Mouse (Mus musculus): Measurements from ENCODE around the gene Zfp101.

Gene Zfp101

DNA sequence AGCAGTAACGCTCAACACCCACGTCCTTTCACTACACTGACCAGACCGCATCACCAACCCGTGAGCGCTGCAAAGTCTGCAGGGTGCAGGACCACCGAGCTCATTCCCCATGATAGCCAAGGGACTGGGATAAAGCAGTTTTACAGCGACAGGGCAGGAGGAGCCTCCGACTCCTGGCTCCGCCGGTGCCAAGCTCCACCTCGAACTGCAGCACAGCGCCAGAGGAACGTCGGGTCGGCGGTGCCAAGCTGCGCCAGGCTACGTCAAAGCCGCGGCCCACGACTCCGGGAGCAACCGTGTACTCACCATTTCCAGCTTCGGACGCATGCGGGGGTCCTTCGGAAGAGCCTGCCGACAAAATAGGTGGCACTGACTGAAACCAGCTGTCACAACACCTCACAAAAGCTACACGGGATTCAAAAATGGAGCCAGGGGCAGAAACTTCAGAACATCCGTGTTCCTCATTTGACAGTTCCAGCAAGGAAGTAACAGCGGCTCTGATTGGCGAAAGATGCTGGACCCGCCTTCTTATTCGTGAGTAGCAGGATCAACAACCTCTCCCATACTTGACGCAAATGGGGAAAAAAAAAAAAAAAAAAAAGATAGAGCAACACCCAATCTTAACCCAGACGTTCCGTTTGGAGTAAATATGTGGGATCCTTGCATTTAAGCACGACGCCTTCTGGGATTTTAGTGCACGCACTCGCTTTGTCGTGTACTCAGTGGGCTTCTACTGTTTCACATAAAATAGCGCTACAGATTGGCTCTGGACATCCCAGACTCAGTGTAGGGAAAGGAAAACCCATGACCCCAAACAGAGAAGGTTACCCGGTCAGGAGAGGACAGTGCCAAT lies at the start of gene Zfp101:
Gene Zfp101, minus strand, starts transcription at position 460 of the 853 bp plus-strand sequence.
- DNase-seq (ENCODE audit: low read depth): peak; percentile 96

DNA sequence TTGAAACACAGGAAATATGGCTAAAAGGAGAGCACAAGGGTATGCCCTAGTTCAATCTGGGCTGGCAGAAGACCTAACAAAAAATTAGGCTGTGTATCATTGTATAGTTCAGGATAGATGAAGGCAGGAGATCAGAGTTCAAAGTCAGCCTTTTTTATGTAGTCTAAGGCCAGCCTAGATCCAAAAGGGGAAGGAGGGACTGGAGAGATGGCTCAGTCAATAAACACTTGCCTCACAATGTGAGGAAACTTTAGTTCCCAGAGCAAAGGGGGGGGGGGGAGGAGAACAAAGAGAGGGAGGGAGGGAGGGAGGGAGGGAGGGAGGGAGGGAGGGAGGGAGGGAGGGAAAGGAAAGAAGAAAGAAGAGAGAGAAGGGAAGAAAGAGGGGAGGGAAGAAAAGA lies 46.7 kb upstream of the Zfp101 start:
- no peak for DNase-seq (ENCODE audit: low read depth)

DNA sequence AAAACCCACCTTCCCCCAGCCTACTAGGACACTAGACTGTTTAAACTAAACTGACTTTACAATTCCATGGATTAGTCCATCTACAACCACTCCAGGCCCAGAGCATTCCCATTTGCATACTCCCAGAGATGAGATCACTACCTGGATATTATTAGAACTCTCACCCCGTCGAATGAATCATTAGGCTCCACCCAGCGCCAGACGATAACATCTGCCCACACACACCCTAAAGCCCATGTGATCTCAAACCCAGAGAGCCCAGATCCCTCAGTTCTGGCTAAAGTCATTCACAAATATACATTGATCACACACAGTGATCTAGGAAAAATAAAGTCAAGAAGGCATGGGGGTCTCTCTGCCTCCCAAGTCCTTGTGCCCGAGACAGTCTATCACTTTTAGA lies 45.5 kb upstream of the Zfp101 start:
- peak; percentile 69 for DNase-seq (ENCODE audit: low read depth)

DNA sequence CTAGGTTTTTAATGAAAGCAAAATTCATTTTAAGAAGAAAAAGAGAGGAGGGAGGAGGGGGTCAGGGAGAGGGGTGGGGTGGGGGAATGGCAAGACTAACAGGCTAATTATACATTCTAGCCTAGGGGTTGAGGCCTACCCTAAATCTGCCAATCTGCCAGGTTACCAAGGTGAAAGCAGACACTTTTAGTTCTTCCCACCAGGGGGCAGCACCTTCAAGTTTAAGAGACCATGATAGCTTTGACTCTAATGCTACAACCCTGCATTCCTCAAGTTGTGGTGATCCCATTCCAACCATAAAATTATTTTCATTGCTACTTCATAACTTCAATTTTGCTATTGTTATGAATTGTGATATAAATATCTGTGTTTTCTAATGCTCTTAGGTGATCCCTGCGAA lies 44.7 kb upstream of the Zfp101 start:
- peak; percentile 89 for DNase-seq (ENCODE audit: low read depth)

DNA sequence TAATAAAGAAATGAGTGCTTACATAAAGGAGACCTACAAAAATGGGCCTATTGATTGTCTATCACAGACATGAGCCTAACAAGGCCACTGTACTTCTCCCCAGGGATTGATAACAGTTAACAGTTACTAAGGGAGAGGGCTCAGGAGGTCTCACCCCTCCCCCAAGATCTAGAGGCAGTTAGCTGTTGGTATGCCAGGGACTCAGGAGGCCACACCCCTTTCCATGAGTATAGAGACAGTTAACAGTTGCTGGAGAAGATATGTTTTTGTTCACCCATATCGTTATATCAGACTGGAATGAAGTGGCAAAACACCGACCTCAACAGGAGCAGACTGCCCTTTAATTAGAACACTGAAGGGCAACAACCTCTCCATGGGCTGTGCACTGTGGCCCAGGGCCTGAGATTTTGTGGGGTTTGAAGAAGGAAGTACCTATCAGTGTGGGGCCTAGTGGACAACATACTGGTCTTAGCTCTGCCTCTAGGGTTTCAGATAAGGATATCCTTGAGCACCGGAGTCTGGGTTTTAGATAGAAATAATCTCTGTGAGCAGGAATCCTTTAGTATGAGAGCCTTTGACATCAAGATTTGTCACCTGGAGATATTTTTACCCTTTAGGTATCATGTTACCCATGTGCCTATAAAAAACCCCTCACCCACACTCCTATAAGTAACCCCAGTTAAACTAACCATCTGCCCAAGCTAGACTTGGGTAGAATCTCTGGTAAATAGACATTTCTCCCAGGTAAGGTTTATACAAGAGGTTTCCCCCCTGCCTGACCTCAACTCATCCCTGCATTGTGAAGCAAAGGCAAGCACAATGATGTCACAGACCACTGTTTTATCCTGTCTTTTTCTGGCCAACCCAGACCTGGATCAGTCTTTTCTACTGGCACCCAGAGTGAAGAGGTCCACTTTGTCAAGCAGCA lies 37.8 kb upstream of the Zfp101 start, which contains the start of gene Actl9:
Gene Actl9, plus strand, starts transcription at position 878 of the 928 bp plus-strand sequence.
- DNase-seq (ENCODE audit: low read depth): no peak

DNA sequence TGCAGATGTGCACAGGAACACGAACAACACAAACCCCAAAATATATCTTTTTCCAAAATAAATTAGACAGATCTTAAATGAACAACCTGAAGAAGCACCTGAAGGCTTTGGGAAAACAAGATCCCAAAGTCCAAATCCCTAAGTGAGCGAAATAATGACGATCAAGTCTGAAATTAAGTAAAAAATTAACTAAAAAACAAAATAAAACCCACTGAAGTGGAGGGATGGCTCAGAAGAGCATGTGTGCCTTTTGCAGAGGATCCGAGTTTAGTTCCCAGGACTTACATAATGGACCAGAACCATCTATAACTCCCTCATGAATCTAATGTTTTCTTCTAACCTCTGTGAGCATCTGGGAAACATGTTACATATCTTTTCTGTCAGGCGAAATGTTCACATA lies 2.2 kb downstream of the Zfp101 start:
- no peak for DNase-seq (ENCODE audit: low read depth)

DNA sequence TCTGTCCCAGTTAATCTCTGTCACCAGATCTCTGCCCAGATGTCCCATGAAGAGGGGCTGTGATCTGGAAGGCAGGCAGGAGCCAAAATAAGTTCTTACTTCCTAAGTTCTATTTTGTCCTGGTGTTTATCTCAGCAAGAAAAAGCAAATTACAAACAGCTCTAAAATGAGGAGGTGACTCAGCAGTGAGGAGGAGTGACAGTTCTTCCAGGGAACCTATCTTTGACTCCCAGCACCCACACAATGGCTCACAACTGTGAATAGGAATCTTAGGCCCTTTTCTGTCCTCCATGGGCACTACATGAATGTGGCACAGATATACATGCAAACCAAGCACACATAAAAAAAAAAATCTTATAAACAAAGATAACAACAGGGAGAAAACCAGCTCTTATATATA lies 8.7 kb downstream of the Zfp101 start:
- no peak for DNase-seq (ENCODE audit: low read depth)

DNA sequence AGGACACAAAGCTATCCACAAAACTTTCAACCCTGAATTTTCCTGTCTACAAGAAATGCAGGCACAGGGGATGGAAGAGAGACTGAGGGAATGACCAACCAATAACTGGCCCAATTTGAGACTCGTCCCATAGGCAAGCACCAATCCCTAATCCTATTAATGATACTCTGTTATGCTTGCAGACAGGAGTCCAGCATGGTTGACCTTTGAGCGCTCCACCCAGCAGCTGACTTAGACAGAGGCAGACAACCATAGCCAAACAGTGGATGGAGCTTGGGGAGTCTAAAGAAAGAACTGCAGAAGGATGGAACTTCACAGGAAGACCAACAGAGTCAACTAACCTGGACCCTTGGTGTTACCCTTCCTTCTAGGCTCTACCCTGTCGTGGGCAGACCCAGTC lies 21.6 kb downstream of the Zfp101 start:
- no peak for DNase-seq (ENCODE audit: low read depth)

DNA sequence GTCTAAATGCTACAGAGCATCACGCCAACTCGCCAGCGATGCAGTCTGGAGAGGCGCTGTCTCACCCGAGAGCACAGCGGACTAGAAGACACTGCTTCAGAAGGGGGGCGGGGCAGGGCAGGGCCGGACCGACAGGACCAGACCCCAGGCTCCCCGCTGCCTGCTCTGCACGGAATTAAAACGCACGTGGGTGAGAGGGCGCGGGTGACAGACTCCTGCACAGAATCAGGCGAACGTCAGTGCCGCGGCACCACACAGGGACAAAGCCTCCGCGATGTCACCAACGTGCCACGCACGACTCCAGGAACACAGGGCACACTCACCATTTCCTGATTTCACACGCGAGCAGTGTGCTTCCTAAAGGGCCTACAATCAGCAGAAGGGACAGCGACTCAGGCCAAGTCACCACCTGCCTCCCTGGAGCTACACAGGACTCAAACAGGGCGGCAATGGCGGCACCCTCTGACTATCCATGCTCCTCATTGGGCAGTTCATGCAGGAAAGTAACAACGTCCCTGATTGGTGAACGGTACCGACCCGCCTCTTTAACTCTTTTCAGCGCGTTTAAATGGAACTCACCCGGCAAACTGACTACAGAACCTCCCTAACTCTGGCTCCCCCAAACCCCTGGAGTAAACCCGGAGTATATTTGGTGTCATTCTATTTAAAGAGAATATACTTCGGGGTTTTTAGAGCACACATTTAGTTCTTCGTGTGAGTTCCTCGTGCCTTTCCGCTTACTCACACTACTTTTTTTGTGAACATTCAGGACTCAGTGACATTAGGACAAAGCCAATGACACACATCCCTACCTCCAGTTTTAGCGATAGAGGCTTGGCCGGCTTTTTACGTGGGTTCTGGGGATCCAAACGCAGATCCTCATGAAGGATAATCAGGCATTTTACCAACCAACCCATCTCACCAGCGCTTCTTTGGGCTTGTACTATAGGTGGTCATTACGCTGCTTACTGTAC lies 35.7 kb downstream of the Zfp101 start, which contains the start of gene Zfp81:
Gene Zfp81, minus strand, starts transcription at position 468 of the 974 bp plus-strand sequence.
- peak; percentile 93 for DNase-seq (ENCODE audit: low read depth)

DNA sequence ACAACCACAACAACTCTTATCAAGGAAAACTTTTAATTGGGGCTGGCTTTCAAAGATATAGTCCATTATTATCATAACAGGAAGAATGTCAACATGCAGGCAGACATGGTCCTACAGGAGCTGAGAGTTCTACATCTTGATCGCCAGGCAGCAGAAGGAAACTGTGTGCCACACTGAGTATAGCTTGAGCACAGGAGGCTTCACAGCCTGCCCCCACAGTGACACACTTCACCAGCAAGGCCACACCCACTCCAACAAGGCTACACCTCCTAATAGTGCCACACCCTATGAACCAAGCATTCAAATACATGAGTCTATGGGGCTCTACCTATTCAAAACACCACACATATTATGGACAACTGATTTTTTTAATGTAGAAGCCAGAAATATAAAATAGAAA lies 41.5 kb downstream of the Zfp101 start:
- no peak for DNase-seq (ENCODE audit: low read depth)

Data from NIH3T3 (cell line).